Mouse (Mus musculus): ENCODE measurements around the gene Vmn1r209. TPM values are rescaled to one million over a fixed set of nuclear protein-coding genes. Genes with fewer than 3 reads are reported as not detected.

The Vmn1r209 gene
- polyA plus RNA-seq, 1 experiment from 2014 or later, result not detected

Other genes starting within 250 kb of the Vmn1r209 start
- gene Vmn1r205, start 216.7 kb downstream of the Vmn1r209 start, polyA plus RNA-seq (2015; fragmentation: Nextera tagmentation; extraction: Ambion mirVana), result not detected in 2 replicates
- not detected in 2 replicates for gene Vmn1r206, start 185.4 kb downstream of the Vmn1r209 start, polyA plus RNA-seq (2015; fragmentation: Nextera tagmentation; extraction: Ambion mirVana)
- gene Vmn1r207-ps, start 80.1 kb downstream of the Vmn1r209 start, polyA plus RNA-seq (2015; fragmentation: Nextera tagmentation; extraction: Ambion mirVana), result not detected in 2 replicates
- gene Vmn1r208, start 32.3 kb downstream of the Vmn1r209 start, polyA plus RNA-seq (2015; fragmentation: Nextera tagmentation; extraction: Ambion mirVana), result not detected in 2 replicates
- gene Vmn1r210, start 21.7 kb upstream of the Vmn1r209 start, polyA plus RNA-seq (2015; fragmentation: Nextera tagmentation; extraction: Ambion mirVana), result not detected in 2 replicates
- gene Vmn1r211, start 47.9 kb upstream of the Vmn1r209 start, polyA plus RNA-seq (2015; fragmentation: Nextera tagmentation; extraction: Ambion mirVana), result not detected in 2 replicates
- not detected in 2 replicates for gene Vmn1r212, start 74.5 kb upstream of the Vmn1r209 start, polyA plus RNA-seq (2015; fragmentation: Nextera tagmentation; extraction: Ambion mirVana)
- gene Vmn1r213, start 198.0 kb upstream of the Vmn1r209 start, polyA plus RNA-seq (2015; fragmentation: Nextera tagmentation; extraction: Ambion mirVana), result not detected in 2 replicates
- not detected in 2 replicates for gene Vmn1r214, start 220.7 kb upstream of the Vmn1r209 start, polyA plus RNA-seq (2015; fragmentation: Nextera tagmentation; extraction: Ambion mirVana)